Mouse (Mus musculus): Measurements from ENCODE around the gene Anapc5.
A peak's percentile ranks its signal among the peaks of the same experiment; 100 is the strongest.

The Anapc5 gene

DNA sequence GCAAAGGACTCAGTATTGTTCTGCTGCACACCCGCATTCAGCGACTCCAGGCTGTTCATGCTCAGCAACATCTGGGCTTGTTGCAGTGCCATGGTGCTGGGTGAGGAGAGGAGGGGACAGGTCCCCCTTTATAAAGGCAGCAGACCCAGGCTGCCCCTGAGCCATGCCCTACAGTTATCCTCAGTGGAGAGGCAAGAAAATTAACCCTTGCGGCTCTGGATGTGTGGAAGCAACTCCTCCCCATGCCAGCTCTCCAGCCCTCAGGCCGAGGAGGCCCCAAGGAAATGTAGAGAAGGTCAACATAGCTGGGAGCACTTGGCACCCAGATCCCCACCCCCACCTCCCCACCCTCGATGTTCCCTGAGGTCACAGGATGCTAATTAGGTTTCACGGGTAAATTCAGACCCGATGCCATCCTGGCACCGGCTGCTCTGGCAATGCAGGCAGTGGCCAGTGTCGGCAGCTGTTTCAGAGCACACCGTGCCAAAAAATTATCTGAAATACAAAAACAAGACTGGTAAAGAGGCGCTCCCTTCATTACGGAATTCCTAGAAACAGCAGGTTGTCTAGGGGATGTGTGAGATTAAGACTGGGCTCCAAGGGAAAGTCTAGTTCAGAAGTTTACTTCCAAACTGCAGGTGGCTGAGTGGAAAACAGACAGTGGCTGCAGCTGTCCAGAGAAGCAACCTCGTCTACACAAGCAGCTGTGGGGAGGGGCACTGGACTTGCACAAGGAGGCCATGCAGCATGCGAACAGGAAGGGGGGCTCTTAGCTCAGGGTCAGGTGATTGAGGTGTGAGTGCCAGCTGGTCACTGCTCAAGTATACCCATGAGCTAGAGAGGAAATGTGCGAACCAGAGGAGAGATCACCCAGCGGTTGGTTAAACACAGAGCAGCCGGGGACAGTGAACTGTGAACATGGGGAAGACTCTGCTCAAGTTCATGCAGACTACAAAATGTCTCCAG is 21.5 kb downstream of the Anapc5 start:
- no peak for DNase-seq (ENCODE audit: low spot score)

- peak; percentile 64 for DNase-seq (ENCODE audit: low spot score)
Observed at GRCm38 (mm10) chr5:122798557-122799378, 22.4 kb downstream of the Anapc5 start.

- no peak for DNase-seq (ENCODE audit: low spot score)
Observed at GRCm38 (mm10) chr5:122797866-122798265, 23.3 kb downstream of the Anapc5 start.

- DNase-seq (ENCODE audit: low spot score) = no peak
Observed at GRCm38 (mm10) chr5:122788696-122789095, 32.4 kb downstream of the Anapc5 start.

GRCm38 (mm10) chr5:122786035-122786819 is 34.9 kb downstream of the Anapc5 start:
- DNase-seq (ENCODE audit: low spot score) = no peak

- DNase-seq (ENCODE audit: low spot score) = no peak
Observed at GRCm38 (mm10) chr5:122783726-122784406, 37.3 kb downstream of the Anapc5 start.

DNA sequence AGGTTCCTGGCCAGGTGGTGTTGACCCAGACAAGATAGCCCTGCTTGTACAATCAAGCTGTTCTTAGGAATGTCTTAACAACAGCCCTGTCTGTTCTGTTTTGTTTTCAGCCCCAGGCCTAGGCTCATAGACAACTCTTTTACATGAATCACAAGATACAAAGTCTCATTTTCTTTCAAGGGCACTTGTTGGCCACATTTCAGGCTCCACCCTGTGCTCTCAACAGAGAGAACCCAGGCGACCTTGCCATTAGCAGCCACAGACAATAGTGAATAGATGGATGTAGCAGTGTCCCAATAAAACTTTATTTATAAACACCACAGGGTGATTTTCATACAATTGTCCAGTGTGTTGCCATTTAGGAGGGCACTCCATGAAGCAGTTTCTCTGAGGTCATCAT is 39.1 kb downstream of the Anapc5 start:
- no peak for DNase-seq (ENCODE audit: low spot score)

- no peak for DNase-seq (ENCODE audit: low spot score)
Observed at GRCm38 (mm10) chr5:122780791-122781432, 40.2 kb downstream of the Anapc5 start.

GRCm38 (mm10) chr5:122779277-122779834 is 41.8 kb downstream of the Anapc5 start, which contains the start of gene Camkk2:
TSS of gene Camkk2 (minus strand) at chr5:122779409.
- peak; percentile 66 for DNase-seq (ENCODE audit: low spot score)

GRCm38 (mm10) chr5:122778231-122779226 is 42.6 kb downstream of the Anapc5 start:
- no peak for DNase-seq (ENCODE audit: low spot score)

- DNase-seq (ENCODE audit: low spot score) = no peak
Observed at GRCm38 (mm10) chr5:122777322-122777721, 43.8 kb downstream of the Anapc5 start.

DNA sequence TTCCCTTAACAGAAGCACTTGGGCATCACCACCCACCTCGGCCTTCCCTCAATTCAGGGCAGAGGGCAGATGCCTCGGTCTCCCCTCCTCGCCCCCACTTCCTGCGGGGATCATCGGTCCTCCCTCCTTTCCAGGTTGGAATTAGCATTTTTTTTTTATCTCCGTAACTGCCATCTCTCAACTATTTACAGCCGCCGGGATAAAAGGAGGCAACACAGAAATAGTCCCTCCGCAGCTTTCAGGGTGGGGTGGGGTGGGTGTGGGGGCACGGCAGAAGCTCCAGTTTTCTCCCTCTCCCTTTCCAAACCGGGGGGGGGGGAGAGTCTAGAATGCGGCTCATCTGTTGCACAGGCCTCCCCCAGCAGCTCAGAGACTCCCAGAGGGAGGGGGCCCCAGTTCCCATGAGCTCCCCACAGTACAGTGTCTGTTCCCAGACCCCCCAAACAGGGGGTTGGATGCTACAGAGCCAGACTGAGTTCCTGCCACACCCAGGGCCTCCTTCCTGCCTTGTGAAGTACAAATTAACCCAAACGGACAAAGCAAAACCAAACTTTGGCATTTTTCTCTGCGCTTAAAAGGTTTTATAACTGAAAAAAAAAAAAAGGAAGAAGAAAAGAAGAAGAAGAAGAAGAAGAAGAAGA is 45.4 kb downstream of the Anapc5 start:
- DNase-seq (ENCODE audit: low spot score) = no peak

DNA sequence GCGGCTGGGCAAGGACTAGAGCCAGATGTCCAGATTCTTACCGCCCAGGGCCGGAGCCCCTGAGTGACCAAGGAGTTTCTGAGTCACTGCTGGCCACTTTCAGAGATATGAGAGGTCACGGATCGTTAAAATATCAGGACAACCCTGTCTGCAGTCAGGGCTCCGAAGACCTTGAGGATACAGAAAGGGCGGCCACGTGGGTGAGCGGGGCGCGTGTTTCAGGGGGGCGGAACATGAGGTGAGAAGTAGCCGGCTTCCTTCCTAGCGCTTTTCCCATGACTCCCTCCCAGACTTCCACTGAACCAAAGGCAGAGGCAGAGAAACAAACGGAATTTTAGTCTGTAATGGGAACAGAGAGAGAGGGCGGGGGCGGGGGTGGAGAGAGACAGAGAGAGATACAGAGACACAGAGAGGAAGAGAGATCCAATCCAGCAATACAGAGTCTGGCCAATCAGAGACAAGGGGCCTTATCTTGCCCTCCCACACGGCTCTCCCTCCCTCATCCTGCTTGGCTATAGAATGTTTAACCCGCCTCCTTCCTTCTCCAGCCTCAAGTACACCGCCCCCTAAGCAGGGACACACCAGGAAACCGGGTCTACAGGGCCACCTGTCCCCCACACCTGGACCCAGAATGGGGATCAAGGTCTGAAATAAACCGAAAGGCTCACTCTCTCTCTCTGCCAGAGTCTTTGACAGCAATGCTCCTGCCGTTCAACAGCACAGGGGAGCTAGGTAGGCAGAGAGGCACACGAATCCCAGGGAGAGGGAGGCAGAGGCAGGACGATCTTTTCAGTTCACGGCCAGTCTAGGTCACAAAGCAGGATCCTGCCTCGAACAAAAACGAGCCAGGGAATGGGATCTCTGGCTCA is 46.2 kb downstream of the Anapc5 start:
- no peak for DNase-seq (ENCODE audit: low spot score)

GRCm38 (mm10) chr5:122773756-122774155 is 47.4 kb downstream of the Anapc5 start:
- no peak for DNase-seq (ENCODE audit: low spot score)

GRCm38 (mm10) chr5:122771428-122771827 is 49.7 kb downstream of the Anapc5 start:
- no peak for DNase-seq (ENCODE audit: low spot score)

DNA sequence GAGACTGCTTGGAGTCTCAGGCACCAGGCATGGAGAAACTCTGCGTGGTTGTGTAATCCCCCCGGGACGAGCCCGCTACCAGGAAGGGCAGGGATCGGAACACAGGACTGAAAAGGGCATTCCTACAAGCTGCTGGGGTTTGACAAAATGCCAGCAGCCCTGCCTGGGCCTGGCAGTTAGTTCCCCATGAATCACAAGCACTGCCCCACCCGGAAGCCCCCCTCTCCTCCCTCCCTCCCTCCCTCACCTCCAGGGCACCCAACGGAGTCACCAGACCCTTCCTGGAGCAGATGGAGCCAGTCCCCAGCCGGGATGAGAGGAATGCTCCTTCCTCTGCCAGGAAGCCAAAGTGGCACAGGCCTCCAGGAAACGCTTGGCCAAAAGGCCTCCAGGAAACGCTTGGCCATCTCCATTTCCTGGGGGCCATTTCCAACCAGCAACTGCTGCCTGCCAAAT is 50.3 kb downstream of the Anapc5 start:
- DNase-seq (ENCODE audit: low spot score) = peak; percentile 38

- DNase-seq (ENCODE audit: low spot score) = peak; percentile 53
Observed at GRCm38 (mm10) chr5:122770304-122770703, 50.8 kb downstream of the Anapc5 start.

All from ovary, postnatal 10 days (tissue).